Mouse (Mus musculus) CH12.LX (cell line): ENCODE data around the gene Adgrf4.

Experiments used
- CHD2 ChIP-seq: IDR thresholded peaks from 2 replicates; pipeline ENCODE4 v1.6.1; 2011; ENCODE audit warnings: low read length, improper control_type of control experiment
- CTCF ChIP-seq, 2 experiments: IDR thresholded peaks in 1 of 2; conservative IDR thresholded peaks in 1 of 2; 2 replicates each; pipeline ENCODE4 v1.5.1; 2011 to 2012; ENCODE audit warnings: low read depth in 2 of 2, low read length in 2 of 2, improper control_type of control experiment in 1 of 2, inconsistent platforms in 1 of 2, mild to moderate bottlenecking in 1 of 2, moderate library complexity in 1 of 2
- EP300 ChIP-seq: IDR thresholded peaks from 2 replicates; pipeline ENCODE4 v1.6.1; 2011; ENCODE audit warnings: low read length, improper control_type of control experiment
- ETS1 ChIP-seq: conservative IDR thresholded peaks from 2 replicates; pipeline ENCODE4 v1.6.1; 2012; ENCODE audit warnings: low read depth, mild to moderate bottlenecking, inconsistent platforms, low read length, improper control_type of control experiment, moderate library complexity
- MAFK ChIP-seq: IDR thresholded peaks from 2 replicates; pipeline ENCODE4 v1.6.1; 2011; ENCODE audit warnings: low read length, improper control_type of control experiment; ENCODE audit not compliant: insufficient replicate concordance
- MAX ChIP-seq: IDR thresholded peaks from 2 replicates; pipeline ENCODE4 v1.6.1; 2011; ENCODE audit warnings: low read length, improper control_type of control experiment
- MEF2A ChIP-seq: IDR thresholded peaks from 2 replicates; pipeline ENCODE4 v1.6.1; 2014; ENCODE audit warnings: low read depth, mild to moderate bottlenecking, inconsistent platforms, low read length, improper control_type of control experiment, borderline replicate concordance
- RCOR1 ChIP-seq: conservative IDR thresholded peaks from 2 replicates; pipeline ENCODE4 v1.6.1; 2012; ENCODE audit warnings: low read depth, mild to moderate bottlenecking, inconsistent platforms, low read length, improper control_type of control experiment
- TBP ChIP-seq: conservative IDR thresholded peaks from 2 replicates; pipeline ENCODE4 v1.6.1; 2011; ENCODE audit warnings: low read depth, low read length, improper control_type of control experiment
- TCF12 ChIP-seq: IDR thresholded peaks from 2 replicates; pipeline ENCODE4 v1.6.1; 2014; ENCODE audit warnings: low read depth, mild to moderate bottlenecking, inconsistent platforms, low read length, improper control_type of control experiment
- USF1 ChIP-seq: IDR thresholded peaks from 2 replicates; pipeline ENCODE4 v1.6.1; 2014; ENCODE audit warnings: low read depth, mild to moderate bottlenecking, inconsistent platforms, low read length, improper control_type of control experiment
- ZC3H11A ChIP-seq: IDR thresholded peaks from 2 replicates; pipeline ENCODE4 v1.6.1; 2012; ENCODE audit warnings: low read depth, mild to moderate bottlenecking, inconsistent platforms, low read length, improper control_type of control experiment
- ZNF384 ChIP-seq: IDR thresholded peaks from 2 replicates; pipeline ENCODE4 v1.6.1; 2012; ENCODE audit warnings: low read depth, low read length, improper control_type of control experiment, inconsistent platforms

DNA sequence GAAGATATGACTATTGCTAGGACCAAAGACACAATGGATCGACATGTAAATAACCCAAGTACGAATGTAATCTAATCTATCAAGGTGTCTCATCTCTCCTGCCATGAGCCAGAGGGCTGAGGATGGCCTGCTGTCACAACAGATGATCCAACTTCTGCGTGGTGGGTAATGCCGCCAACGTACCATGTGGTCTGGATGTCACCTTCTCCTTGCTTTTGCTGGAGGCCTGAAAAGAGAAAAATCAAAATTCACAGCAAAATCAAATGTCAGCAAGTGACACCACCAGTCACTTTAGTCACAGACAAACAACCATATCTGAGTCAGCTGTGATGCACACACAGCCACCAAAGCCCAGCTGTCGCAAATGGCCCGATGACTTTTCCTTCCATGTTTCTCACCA is 22.9 kb upstream of the Adgrf4 start:
- no peak for TF ChIP-seq CTCF (conservative IDR thresholded peaks at IDR 0.05 in 1 of 2, IDR thresholded peaks at IDR 0.05 in 1 of 2; ENCODE audit: low read depth in 2 of 2, low read length in 2 of 2)
- no peak for TF ChIP-seq USF1
- TF ChIP-seq CHD2, result no peak
- TF ChIP-seq ZNF384, result no peak
- TF ChIP-seq MAX, result no peak
- no peak for TF ChIP-seq ZC3H11A
- no peak for TF ChIP-seq TBP
- no peak for TF ChIP-seq MAFK
- TF ChIP-seq MEF2A, result no peak
- no peak for TF ChIP-seq RCOR1
- TF ChIP-seq EP300, result no peak
- no peak for TF ChIP-seq TCF12
- TF ChIP-seq ETS1, result no peak
